Mouse (Mus musculus) kidney, embryonic 16.5 days (tissue): Measurements from ENCODE around the gene Gm20388. TPM values are rescaled to one million over a fixed set of nuclear protein-coding genes. Genes with fewer than 3 reads are reported as not detected.
"Not testable (repeated sequence)": the region's sequence is repeated elsewhere in the genome, so short reads cannot be mapped to it uniquely, and the experiment has no call there.

Experiments
- ATAC-seq: fragments of 200-750 bp; cut with Nextera tagmentation; 2 replicates; pipeline ENCODE4 v1.8.0; 2017; ENCODE audit warnings: moderate TSS enrichment; ENCODE audit not compliant: low FRiP score, low TSS enrichment
- H3K27ac ChIP-seq: fragments of 300-500 bp; sonication (generic); 2 replicates; pipeline ENCODE4 v1.5.1; 2014; ENCODE audit warnings: low read length
- H3K27me3 ChIP-seq: fragments of 300-500 bp; sonication (generic); 2 replicates; pipeline ENCODE4 v1.6.1; 2014; ENCODE audit warnings: low read length, control low read depth, mixed read lengths; ENCODE audit not compliant: insufficient read depth
- H3K36me3 ChIP-seq: fragments of 300-500 bp; sonication (generic); 2 replicates; pipeline ENCODE4 v1.6.1; 2014; ENCODE audit warnings: low read length, control low read depth, mixed read lengths; ENCODE audit not compliant: insufficient read depth
- H3K4me1 ChIP-seq: fragments of 300-500 bp; sonication (generic); 2 replicates; pipeline ENCODE4 v1.6.1; 2014; ENCODE audit warnings: low read length, control low read depth, mixed read lengths; ENCODE audit not compliant: insufficient read depth
- H3K4me2 ChIP-seq: fragments of 300-500 bp; sonication (generic); replicated peaks from 2 replicates; pipeline ENCODE4 v1.6.1; 2014; ENCODE audit warnings: low read depth, low read length
- H3K4me3 ChIP-seq: fragments of 300-500 bp; sonication (generic); 2 replicates; pipeline ENCODE4 v1.5.1; 2014; ENCODE audit warnings: mild to moderate bottlenecking, low read length
- H3K9ac ChIP-seq: fragments of 300-500 bp; sonication (generic); replicated peaks from 2 replicates; pipeline ENCODE4 v1.6.1; 2014; ENCODE audit warnings: low read length
- H3K9me3 ChIP-seq: fragments of 300-500 bp; sonication (generic); 2 replicates; pipeline ENCODE4 v1.6.1; 2016; ENCODE audit warnings: low read length, control low read depth
- WGBS: fragments of 180-500 bp; shearing (Covaris S2); extraction: QIAGEN DNeasy Blood & Tissue Kit; methylation state at CpG from one replicate; pipeline ENCODE4 v1.1.7; 2014; 5-methylcytosine and 5-hydroxymethylcytosine counted together
- polyA plus RNA-seq: library from polyadenylated mRNA; unstranded; fragments of >200 nt; fragmentation: Nextera tagmentation; extraction: Ambion mirVana; gene quantifications from 2 replicates; pipeline ENCODE4 v1.2.1, GENCODE M21; 2015

Gene Gm20388
- polyA plus RNA-seq, 1 experiment from 2014 or later = 7.7 TPM

DNA sequence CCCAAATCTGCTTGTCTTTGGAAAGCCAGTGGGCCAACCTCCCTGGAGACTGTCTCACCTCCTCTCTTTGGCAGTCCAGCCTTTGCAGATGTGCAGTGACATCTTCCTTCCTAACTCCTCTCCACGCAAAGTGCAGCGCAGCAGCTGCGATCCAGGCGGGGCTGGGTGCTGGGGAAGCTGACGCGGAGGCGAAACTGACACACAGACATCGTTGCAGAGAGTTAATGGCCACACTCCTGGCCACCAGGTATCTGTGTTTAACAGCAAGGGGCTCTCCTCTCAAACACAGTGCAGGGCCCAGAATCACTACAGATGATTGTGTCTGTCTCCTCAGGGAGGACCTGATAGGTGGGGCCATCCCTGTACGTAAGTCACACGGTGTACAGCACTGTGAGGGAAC is 3360.5 kb downstream of the Gm20388 start:
- peak overlapping the region; percentile 21; the same call in 1 of the 2 replicates for H3K27ac ChIP-seq

DNA sequence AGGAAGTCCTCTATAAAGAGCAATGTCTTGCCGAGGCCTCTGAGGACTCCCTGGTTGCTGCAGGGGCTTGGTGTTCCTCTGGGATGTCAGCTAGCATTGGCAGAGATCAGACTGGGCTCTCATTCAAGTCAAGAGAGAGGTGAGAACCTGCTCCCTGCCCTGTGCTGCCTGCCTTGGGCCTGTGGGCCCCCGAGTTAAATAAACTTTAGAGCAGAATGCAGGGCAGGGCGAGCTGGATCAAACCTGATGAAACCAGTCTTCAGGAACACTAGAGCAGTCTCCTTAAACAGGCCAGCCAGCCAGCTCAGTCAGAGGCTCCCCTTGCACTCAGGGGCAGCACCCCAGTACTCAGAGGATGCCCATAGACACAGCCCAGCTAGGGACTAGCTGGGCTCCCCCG is 3361.3 kb downstream of the Gm20388 start:
- 74% methylated on average over 4 of the region's 4 CpGs for WGBS
- Histone ChIP-seq H3K4me2 (no peak overlapping the region), H3K27ac (peak overlapping the region; percentile 51; the same call in 1 of the 2 replicates)

More for the DNA sequence above, 3360.5 kb downstream of the Gm20388 start:
- Histone ChIP-seq H3K9me3 (no peaks in the 10 kb centered on the region), H3K4me2 (no peak overlapping the region), H3K4me1 (peaks cover 4% of the 10 kb centered on the region; the same call in 1 of the 2 replicates), H3K9ac (no peak overlapping the region), H3K4me3 (no peak overlapping the region), H3K27me3 (no peaks in the 10 kb centered on the region), H3K36me3 (peaks cover 45% of the 10 kb centered on the region)
- ATAC-seq = no peak
- WGBS = 84% methylated on average over 10 of the region's 10 CpGs

DNA sequence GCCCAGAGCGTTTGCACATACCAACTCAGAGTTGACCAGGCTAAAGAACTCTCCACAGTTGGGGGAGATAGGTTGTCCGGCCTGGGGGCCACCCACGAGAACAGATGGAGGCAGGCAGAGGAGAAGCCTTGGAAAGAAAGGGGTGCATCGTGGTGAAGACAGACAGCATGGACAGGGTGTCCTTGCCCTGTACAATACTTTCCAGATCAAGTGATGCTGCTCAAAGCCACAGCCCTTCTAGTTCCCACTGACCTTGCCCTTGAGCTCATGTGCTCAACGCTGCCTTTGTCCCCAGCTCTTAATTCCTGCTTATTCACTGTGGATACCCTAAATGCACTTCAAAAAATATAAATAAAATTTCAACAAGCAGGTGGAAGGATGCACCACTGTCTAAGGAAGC is 3363.8 kb downstream of the Gm20388 start:
- Histone ChIP-seq H3K4me1 (no peaks in the 10 kb centered on the region), H3K9ac (no peak overlapping the region), H3K27ac (no peak overlapping the region), H3K9me3 (no peaks in the 10 kb centered on the region), H3K36me3 (peaks cover 28% of the 10 kb centered on the region; the same call in 1 of the 2 replicates), H3K27me3 (no peaks in the 10 kb centered on the region), H3K4me2 (no peak overlapping the region), H3K4me3 (no peak overlapping the region)
- 82% methylated on average over 5 of the region's 5 CpGs for WGBS
- ATAC-seq = no peak

More for the DNA sequence above, 3361.3 kb downstream of the Gm20388 start:
- ATAC-seq = 0 out of 2 replicates have a peak, but pooled peaks have one; percentile 50
- Histone ChIP-seq H3K4me1 (peaks cover 4% of the 10 kb centered on the region; the same call in 1 of the 2 replicates), H3K4me3 (no peak overlapping the region), H3K9ac (0 out of 2 replicates have a peak overlapping the region, but pooled peaks have one; percentile 20), H3K36me3 (peaks cover 40% of the 10 kb centered on the region), H3K9me3 (no peaks in the 10 kb centered on the region), H3K27me3 (no peaks in the 10 kb centered on the region)

DNA sequence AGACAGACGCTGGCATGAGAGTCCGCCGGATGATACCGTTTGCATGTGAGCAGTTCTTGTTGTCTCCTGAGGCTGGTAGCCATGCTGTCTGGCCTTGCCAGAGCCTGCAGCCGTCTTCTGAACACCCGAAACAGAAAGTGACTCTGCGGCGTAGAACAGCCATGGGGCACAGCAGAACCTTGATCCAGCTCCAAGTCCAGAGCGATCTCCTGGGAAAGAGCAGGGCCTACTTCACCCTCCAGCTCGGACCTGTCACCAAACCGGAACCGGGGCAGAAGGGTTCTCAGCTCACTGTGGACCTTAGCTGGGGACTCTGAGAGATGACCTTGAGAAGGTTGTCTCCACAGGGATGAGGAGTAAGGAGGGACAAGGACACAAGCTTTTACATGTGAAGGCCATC is 3364.5 kb downstream of the Gm20388 start:
- peaks cover 22% of the 10 kb centered on the region; the same call in 1 of the 2 replicates for H3K36me3 ChIP-seq
- ATAC-seq = no peak
- 94% methylated on average over 12 of the region's 12 CpGs for WGBS

DNA sequence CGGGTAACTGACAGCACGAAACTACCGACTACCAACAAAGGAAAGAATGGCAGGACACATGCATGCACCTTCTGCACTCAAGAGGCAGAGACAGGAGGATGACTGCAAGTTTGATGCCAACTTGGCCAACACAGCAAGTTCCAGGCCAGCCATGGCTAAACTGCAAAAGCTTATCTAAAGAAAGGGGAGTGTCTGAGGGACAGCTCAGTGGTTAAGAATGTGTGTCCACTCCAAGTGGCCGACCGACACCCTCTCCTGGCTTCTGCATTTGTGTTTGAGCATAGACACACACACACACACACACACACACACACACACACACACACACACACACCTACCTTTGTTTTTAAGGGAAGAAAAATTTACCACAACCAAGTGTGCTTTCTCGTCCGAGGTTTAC is 3367.8 kb downstream of the Gm20388 start:
- Histone ChIP-seq H3K4me3 (no peak overlapping the region), H3K9ac (no peak overlapping the region), H3K27ac (no peak overlapping the region), H3K9me3 (no peaks in the 10 kb centered on the region), H3K4me1 (no peaks in the 10 kb centered on the region), H3K27me3 (no peaks in the 10 kb centered on the region), H3K36me3 (peaks cover 26% of the 10 kb centered on the region), H3K4me2 (no peak overlapping the region)
- 72% methylated on average over 7 of the region's 7 CpGs for WGBS
- no peak for ATAC-seq

More for the DNA sequence above, 3364.5 kb downstream of the Gm20388 start:
- no peaks in the 10 kb centered on the region for H3K27me3 ChIP-seq
- no peak overlapping the region for H3K27ac ChIP-seq
- H3K4me2 ChIP-seq = no peak overlapping the region
- no peak overlapping the region for H3K9ac ChIP-seq
- no peak overlapping the region for H3K4me3 ChIP-seq
- H3K4me1 ChIP-seq = no peaks in the 10 kb centered on the region
- no peaks in the 10 kb centered on the region for H3K9me3 ChIP-seq

DNA sequence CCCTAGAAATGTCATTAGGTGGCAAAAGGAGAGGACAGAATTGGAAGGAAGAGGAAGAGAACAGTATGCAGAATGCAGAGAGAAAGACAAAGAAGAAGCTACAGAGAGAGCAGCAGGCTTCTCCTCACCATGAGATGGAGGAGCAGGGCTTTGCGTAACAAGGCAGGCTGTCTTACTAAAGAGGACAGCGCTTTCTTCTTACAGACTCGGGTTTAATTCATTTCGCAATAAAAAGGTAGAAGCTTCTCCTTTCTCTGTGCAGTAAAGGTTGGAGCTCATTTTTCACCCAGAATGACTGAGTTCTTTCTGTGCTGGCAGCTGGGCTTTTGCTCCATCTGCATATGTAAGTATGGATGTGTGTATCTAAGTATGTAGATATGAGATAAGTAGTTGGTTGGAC is 3369.2 kb downstream of the Gm20388 start:
- Histone ChIP-seq H3K4me3 (no peak overlapping the region), H3K9ac (no peak overlapping the region), H3K27ac (no peak overlapping the region), H3K36me3 (peaks cover 31% of the 10 kb centered on the region), H3K27me3 (no peaks in the 10 kb centered on the region), H3K4me1 (no peaks in the 10 kb centered on the region), H3K4me2 (no peak overlapping the region), H3K9me3 (no peaks in the 10 kb centered on the region)
- no peak for ATAC-seq
- WGBS = 89% methylated on average over 4 of the region's 4 CpGs

DNA sequence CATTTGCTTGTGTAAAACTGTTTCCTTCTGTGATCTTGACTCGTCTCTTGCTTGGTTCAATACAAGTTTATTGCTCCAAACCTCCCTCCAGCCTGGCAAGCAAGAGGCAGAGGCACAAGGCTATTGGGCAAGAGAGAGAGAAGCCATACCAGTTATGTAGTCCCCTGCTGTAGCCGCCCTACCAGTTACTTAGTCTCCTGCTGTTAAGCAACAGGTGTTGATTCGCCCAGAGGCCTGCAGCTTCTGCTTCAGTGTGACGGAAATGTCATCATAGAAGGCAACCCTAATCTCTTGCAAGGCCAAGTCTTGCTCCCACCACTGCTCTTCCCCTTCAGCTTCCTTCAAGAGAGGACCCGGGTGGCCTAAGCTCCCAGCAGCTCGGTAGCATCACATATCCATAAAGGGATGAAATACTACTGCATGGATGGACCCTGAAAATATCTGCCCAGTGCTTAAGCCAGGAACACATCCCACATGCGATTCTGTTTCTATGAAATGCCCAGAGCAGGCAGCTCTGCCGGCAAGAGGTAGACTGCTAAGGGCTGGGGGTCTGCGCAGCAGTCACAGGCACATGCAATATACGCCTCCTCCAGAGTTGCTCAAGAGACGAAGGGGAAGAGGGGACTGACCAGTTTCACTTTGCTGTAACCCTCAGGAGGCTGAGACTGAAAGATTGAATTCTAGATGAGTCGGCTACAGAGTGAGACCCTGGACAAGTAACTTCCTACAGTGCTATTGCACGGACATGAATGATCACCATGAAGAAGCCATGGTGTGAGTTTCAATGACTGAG is 3369.9 kb downstream of the Gm20388 start:
- Histone ChIP-seq H3K9me3 (no peaks in the 10 kb centered on the region), H3K4me2 (no peak overlapping the region), H3K9ac (no peak overlapping the region), H3K4me3 (no peak overlapping the region), H3K27ac (no peak overlapping the region), H3K4me1 (no peaks in the 10 kb centered on the region), H3K36me3 (peaks cover 31% of the 10 kb centered on the region), H3K27me3 (no peaks in the 10 kb centered on the region)
- 86% methylated on average over 13 of the region's 13 CpGs for WGBS
- ATAC-seq = no peak

DNA sequence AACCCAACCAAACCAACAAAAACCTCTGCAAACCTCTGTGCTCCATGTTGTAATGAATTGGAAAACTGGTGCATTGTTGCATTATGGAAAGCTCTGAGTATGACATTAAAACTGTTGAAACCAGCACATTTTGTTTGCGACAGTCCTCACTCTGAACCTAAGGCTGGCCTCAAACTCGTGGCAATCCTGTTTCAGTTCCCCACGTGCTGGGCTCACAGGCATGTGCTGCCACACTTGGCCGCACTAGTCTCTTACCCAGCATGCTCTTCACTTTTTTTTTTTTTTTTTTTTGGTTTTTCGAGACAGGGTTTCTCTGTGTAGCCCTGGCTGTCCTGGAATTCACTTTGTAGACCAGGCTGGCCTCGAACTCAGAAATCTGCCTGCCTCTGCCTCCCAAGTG is 3372.4 kb downstream of the Gm20388 start:
- not testable (repeated sequence) for H3K9ac ChIP-seq, H3K4me1 ChIP-seq, H3K27me3 ChIP-seq, H3K4me2 ChIP-seq, ATAC-seq, H3K9me3 ChIP-seq, H3K4me3 ChIP-seq, H3K27ac ChIP-seq
- H3K36me3 ChIP-seq = peaks cover 33% of the 10 kb centered on the region
- 89% methylated on average over 5 of the region's 6 CpGs for WGBS

DNA sequence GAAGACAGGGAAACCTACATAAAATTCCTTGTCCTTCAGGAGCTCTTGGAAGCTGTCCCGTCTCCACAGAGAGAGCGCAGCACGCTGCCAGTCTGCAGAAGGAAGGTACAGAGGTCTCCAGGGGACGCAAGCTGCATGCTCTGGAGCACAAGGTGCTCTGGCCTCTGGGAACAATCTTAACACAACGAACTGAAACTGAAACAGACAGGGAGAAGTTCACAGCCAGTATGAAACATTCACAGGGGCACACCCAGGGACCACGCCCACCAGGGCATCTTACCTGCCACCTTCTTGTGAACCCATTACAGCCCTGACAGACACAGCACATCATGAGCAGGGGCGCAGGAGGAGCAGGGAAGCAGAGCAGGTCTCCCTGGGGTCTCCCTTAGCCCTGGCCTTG is 3373.3 kb downstream of the Gm20388 start:
- no peak for ATAC-seq
- peaks cover 33% of the 10 kb centered on the region for H3K36me3 ChIP-seq

DNA sequence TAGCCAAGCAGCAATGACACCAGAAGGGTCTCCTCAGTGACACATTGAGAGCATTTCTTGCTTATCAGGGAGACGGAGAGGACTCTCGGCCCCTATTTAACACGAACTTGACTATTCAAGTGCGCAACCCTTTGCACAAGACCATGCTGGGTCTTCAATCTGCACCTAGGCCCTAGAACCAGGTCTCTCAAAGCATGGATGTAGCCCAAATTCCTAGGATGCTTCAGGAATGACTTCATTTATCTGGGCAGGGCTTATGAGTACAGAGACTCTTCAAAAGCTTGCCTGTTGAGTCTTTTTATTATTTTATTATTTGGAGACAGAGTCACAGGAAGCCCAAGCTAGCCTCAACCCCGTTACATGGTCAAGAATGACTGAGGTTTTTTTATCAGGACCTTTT is 3373.9 kb downstream of the Gm20388 start:
- Histone ChIP-seq H3K27ac (no peak overlapping the region), H3K27me3 (no peaks in the 10 kb centered on the region), H3K4me3 (no peak overlapping the region), H3K4me2 (no peak overlapping the region), H3K4me1 (no peaks in the 10 kb centered on the region), H3K9me3 (no peaks in the 10 kb centered on the region), H3K36me3 (peaks cover 38% of the 10 kb centered on the region), H3K9ac (no peak overlapping the region)
- ATAC-seq = no peak
- 91% methylated on average over 5 of the region's 5 CpGs for WGBS

More for the DNA sequence above, 3373.3 kb downstream of the Gm20388 start:
- no peaks in the 10 kb centered on the region for H3K27me3 ChIP-seq
- no peak overlapping the region for H3K27ac ChIP-seq
- H3K4me1 ChIP-seq = no peaks in the 10 kb centered on the region
- WGBS = 87% methylated on average over 7 of the region's 7 CpGs
- no peak overlapping the region for H3K9ac ChIP-seq
- H3K4me2 ChIP-seq = no peak overlapping the region
- H3K4me3 ChIP-seq = no peak overlapping the region
- no peaks in the 10 kb centered on the region for H3K9me3 ChIP-seq
